Mouse (Mus musculus): ENCODE measurements around the gene Hnf1b. TPM values are rescaled to one million over a fixed set of nuclear protein-coding genes. Genes with fewer than 3 reads are reported as not detected.

Hnf1b gene
- not detected for total RNA-seq (2021)

GRCm38 (mm10) chr11:83849529-83850335 lies at the start of gene Hnf1b:
Hnf1b (plus strand) TSS chr11:83850063.
- peak in 1 of 2 experiments; percentile 15 for DNase-seq
- intact Hi-C loops (cut with DNase I), result no loop called here

- intact Hi-C loops (cut with DNase I), result loop anchor here (5.0 kb wide), 1 partner anchor 135 kb away; no protein-coding TSS in a partner anchor
- peak in 1 of 2 experiments; percentile 15 for DNase-seq
Observed at GRCm38 (mm10) chr11:83802166-83802565, 47.7 kb upstream of the Hnf1b start.

- DNase-seq, result no peak
- intact Hi-C loops (cut with DNase I), result loop anchor here (5.0 kb wide), 1 partner anchor 135 kb away; no protein-coding TSS in a partner anchor
Observed at GRCm38 (mm10) chr11:83802581-83802980, 47.3 kb upstream of the Hnf1b start.

- no peak for DNase-seq
- intact Hi-C loops (cut with DNase I), result no loop called here
Observed at GRCm38 (mm10) chr11:83810441-83810840, 39.4 kb upstream of the Hnf1b start.

GRCm38 (mm10) chr11:83815191-83815590 lies 34.7 kb upstream of the Hnf1b start:
- intact Hi-C loops (cut with DNase I), result no loop called here
- no peak for DNase-seq

- DNase-seq, result peak; percentile 43 to 56
- intact Hi-C loops (cut with DNase I), result loop anchor here (1.0 kb wide), 1 partner anchor 121 kb away; no protein-coding TSS in a partner anchor
Observed at GRCm38 (mm10) chr11:83815628-83816027, 34.2 kb upstream of the Hnf1b start.

GRCm38 (mm10) chr11:83817048-83817447 lies 32.8 kb upstream of the Hnf1b start:
- no peak for DNase-seq
- intact Hi-C loops (cut with DNase I), result no loop called here

- intact Hi-C loops (cut with DNase I), result no loop called here
- no peak for DNase-seq
Observed at GRCm38 (mm10) chr11:83817994-83818393, 31.9 kb upstream of the Hnf1b start.

GRCm38 (mm10) chr11:83818591-83819127 lies 31.2 kb upstream of the Hnf1b start:
- no peak for DNase-seq
- intact Hi-C loops (cut with DNase I), result no loop called here

GRCm38 (mm10) chr11:83819806-83820483 lies 29.9 kb upstream of the Hnf1b start:
- DNase-seq, result no peak
- intact Hi-C loops (cut with DNase I), result no loop called here

GRCm38 (mm10) chr11:83826142-83826541 lies 23.7 kb upstream of the Hnf1b start:
- intact Hi-C loops (cut with DNase I), result no loop called here

GRCm38 (mm10) chr11:83828553-83829142 lies 21.2 kb upstream of the Hnf1b start:
- DNase-seq, result no peak
- intact Hi-C loops (cut with DNase I), result no loop called here

More at GRCm38 (mm10) chr11:83826142-83826541, 23.7 kb upstream of the Hnf1b start:
- DNase-seq, result no peak

- DNase-seq, result peak in 1 of 2 experiments; percentile 34
- intact Hi-C loops (cut with DNase I), result loop anchor here (5.0 kb wide), 1 partner anchor 105 kb away; no protein-coding TSS in a partner anchor
Observed at GRCm38 (mm10) chr11:83832389-83832788, 17.5 kb upstream of the Hnf1b start.

GRCm38 (mm10) chr11:83833517-83833916 lies 16.3 kb upstream of the Hnf1b start:
- intact Hi-C loops (cut with DNase I), result loop anchor here (5.0 kb wide), 1 partner anchor 104 kb away; no protein-coding TSS in a partner anchor
- no peak for DNase-seq

- intact Hi-C loops (cut with DNase I), result loop anchor here (5.0 kb wide), 1 partner anchor 103 kb away; no protein-coding TSS in a partner anchor
- peak; percentile 13 to 20 for DNase-seq
Observed at GRCm38 (mm10) chr11:83833959-83834496, 15.8 kb upstream of the Hnf1b start.

- intact Hi-C loops (cut with DNase I), result no loop called here
- no peak for DNase-seq
Observed at GRCm38 (mm10) chr11:83839451-83839850, 10.4 kb upstream of the Hnf1b start.

- no peak for DNase-seq
- intact Hi-C loops (cut with DNase I), result no loop called here
Observed at GRCm38 (mm10) chr11:83843534-83843933, 6.3 kb upstream of the Hnf1b start.

GRCm38 (mm10) chr11:83850586-83851272 lies 866 bp downstream of the Hnf1b start:
- intact Hi-C loops (cut with DNase I), result no loop called here
- no peak for DNase-seq

GRCm38 (mm10) chr11:83851273-83852015 lies 1.6 kb downstream of the Hnf1b start:
- intact Hi-C loops (cut with DNase I), result no loop called here
- no peak for DNase-seq

All from heart, postnatal 36 days (tissue).